Comparison of ENCODE assay signal across 22 mouse cellular contexts in the genomic region with DNA sequence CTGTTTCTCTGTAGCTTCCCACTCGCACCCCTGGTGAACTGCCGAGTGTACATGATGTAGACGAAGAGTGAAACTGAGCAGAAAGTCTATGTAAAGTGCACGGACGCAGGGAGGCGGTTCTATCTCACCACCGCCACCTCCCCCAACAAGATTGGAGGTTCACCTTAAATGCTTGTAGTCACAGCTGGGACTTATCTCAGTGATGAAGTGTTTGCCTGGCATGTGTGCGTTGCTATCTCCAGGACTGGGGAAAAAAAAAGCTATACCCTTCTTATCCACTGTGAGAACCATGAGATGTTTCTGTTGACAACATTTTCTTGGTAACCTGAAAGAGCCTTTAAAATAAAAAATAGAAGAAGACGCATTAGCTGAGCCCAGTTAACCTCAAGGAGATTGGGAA. TPM values are rescaled to one million over a fixed set of nuclear protein-coding genes. Genes with fewer than 3 reads are reported as not detected.
A peak's percentile ranks its signal among the peaks of the same experiment; 100 is the strongest.
DNase-seq lines count a peak whose midpoint lies in the region; ATAC-seq and TF ChIP-seq lines count a peak whose summit lies in the region.
"Had no signal": no experiment of that assay in that cellular context is flagged by ENCODE, and none has a peak within 500 bp of the region (broad histone marks: within the 10 kb centered on the region; RNA-seq: fewer than 3 reads in every experiment).

No protein-coding gene starts in this region.

- no peaks in the 10 kb centered on the region for H3K36me3 ChIP-seq in heart, embryonic 13.5 days
- H3K36me3 ChIP-seq in heart, adult 2 months (ENCODE audit: control insufficient read depth, insufficient read depth, low read length), result no peaks in the 10 kb centered on the region
- no peaks in the 10 kb centered on the region for H3K36me3 ChIP-seq in liver, embryonic 13.5 days
- H3K36me3 ChIP-seq in stomach, postnatal 0 days (ENCODE audit: control insufficient read depth, insufficient read depth, low read length), result no peaks in the 10 kb centered on the region
- H3K36me3 ChIP-seq in intestine, embryonic 15.5 days, result no peaks in the 10 kb centered on the region
- H3K36me3 ChIP-seq: forebrain, embryonic 12.5 days had no signal

- DNase-seq in heart, adult 2 months, result no peak
- peak; percentile 61 for DNase-seq in c-Kit-positive CD71-positive TER-119-positive erythroid progenitor cells, embryonic 14.5 days (ENCODE audit: low spot score)
- DNase-seq in liver, embryonic 13.5 days, result peak; percentile 57
- DNase-seq in stomach, postnatal 0 days (ENCODE audit: low spot score), result peak; percentile 41
- no peak for DNase-seq in testis, postnatal 10 days (ENCODE audit: low spot score)
- DNase-seq: adrenal gland, postnatal 36 days; B cell, adult 2 months; cerebellum, adult 9-10 months; gastrocnemius, postnatal 36 days; left cerebral cortex, postnatal 4 days; lung, adult 18-20 months; lung, postnatal 36 days; midbrain, embryonic 14.5 days had no signal

- TF ChIP-seq POLR2A in heart, adult 2 months (IDR thresholded peaks at IDR 0.05; ENCODE audit: insufficient read depth, low read depth, low read length), result no peak

- H3K9me3 ChIP-seq in heart, embryonic 13.5 days, result no peaks in the 10 kb centered on the region
- H3K9me3 ChIP-seq in liver, embryonic 13.5 days (replicated peaks), result no peaks in the 10 kb centered on the region
- no peaks in the 10 kb centered on the region for H3K9me3 ChIP-seq in stomach, postnatal 0 days (ENCODE audit: control insufficient read depth, low read length)
- H3K9me3 ChIP-seq in intestine, embryonic 15.5 days, result no peaks in the 10 kb centered on the region
- H3K9me3 ChIP-seq: forebrain, embryonic 12.5 days had no signal

- no peak overlapping the region for H3K4me3 ChIP-seq in heart, embryonic 13.5 days
- no peak overlapping the region for H3K4me3 ChIP-seq in heart, adult 2 months
- H3K4me3 ChIP-seq in liver, embryonic 13.5 days (replicated peaks), result no peak overlapping the region
- no peak overlapping the region for H3K4me3 ChIP-seq in stomach, postnatal 0 days (ENCODE audit: low read depth, low read length)
- H3K4me3 ChIP-seq in intestine, embryonic 15.5 days (replicated peaks), result no peak overlapping the region
- H3K4me3 ChIP-seq: forebrain, embryonic 12.5 days; myocyte had no signal

- no peaks in the 10 kb centered on the region for H3K79me2 ChIP-seq in heart, adult 2 months (replicated peaks; ENCODE audit: control insufficient read depth, insufficient read depth, low read length)

- H3K27me3 ChIP-seq in heart, embryonic 13.5 days (replicated peaks), result no peaks in the 10 kb centered on the region
- H3K27me3 ChIP-seq in heart, adult 2 months (ENCODE audit: control insufficient read depth, insufficient read depth, low read length), result no peaks in the 10 kb centered on the region
- H3K27me3 ChIP-seq in liver, embryonic 13.5 days, result no peaks in the 10 kb centered on the region
- H3K27me3 ChIP-seq in stomach, postnatal 0 days (ENCODE audit: control insufficient read depth, insufficient read depth, low read length), result no peaks in the 10 kb centered on the region
- H3K27me3 ChIP-seq in intestine, embryonic 15.5 days (replicated peaks), result no peaks in the 10 kb centered on the region
- H3K27me3 ChIP-seq: forebrain, embryonic 12.5 days had no signal

- TF ChIP-seq CTCF in heart, adult 2 months (IDR thresholded peaks at IDR 0.05), result no peak
- TF ChIP-seq CTCF in stomach, postnatal 0 days (IDR thresholded peaks at IDR 0.05; ENCODE audit: low read depth), result no peak

- intact Hi-C loops in heart, adult 2 months (cut with DNase I), result no loop called here

- ATAC-seq in heart, embryonic 13.5 days (ENCODE audit: extremely low read depth, insufficient number of reproducible peaks, low FRiP score, low TSS enrichment), result no peak
- ATAC-seq in liver, embryonic 13.5 days (ENCODE audit: low read depth), result peak; percentile 75
- 0 out of 2 replicates have a peak, but pooled peaks have one; percentile 38 for ATAC-seq in stomach, postnatal 0 days (ENCODE audit: low FRiP score, low TSS enrichment)
- no peak for ATAC-seq in intestine, embryonic 15.5 days
- ATAC-seq: intestine, embryonic 16.5 days had no signal

- H3K27ac ChIP-seq in heart, embryonic 13.5 days (replicated peaks), result no peak overlapping the region
- H3K27ac ChIP-seq in heart, adult 2 months, result no peak overlapping the region
- H3K27ac ChIP-seq in liver, embryonic 13.5 days, result peak overlapping the region; percentile 85
- no peak overlapping the region for H3K27ac ChIP-seq in stomach, postnatal 0 days (replicated peaks)
- no peak overlapping the region for H3K27ac ChIP-seq in intestine, embryonic 15.5 days
- H3K27ac ChIP-seq: forebrain, embryonic 12.5 days; hindbrain, embryonic 14.5 days had no signal

- TF ChIP-seq EP300 in heart, adult 2 months (IDR thresholded peaks at IDR 0.05; ENCODE audit: insufficient read depth, low read depth, low read length), result no peak
- TF ChIP-seq EP300 in stomach, postnatal 0 days (optimal IDR thresholded peaks at IDR 0.05), result no peak

- H3K4me2 ChIP-seq in heart, embryonic 13.5 days, result 0 out of 2 replicates have a peak overlapping the region, but pooled peaks have one; percentile 4
- H3K4me2 ChIP-seq in liver, embryonic 13.5 days, result peak overlapping the region; percentile 44
- no peak overlapping the region for H3K4me2 ChIP-seq in stomach, postnatal 0 days (replicated peaks; ENCODE audit: low read depth)
- no peak overlapping the region for H3K4me2 ChIP-seq in intestine, embryonic 15.5 days (replicated peaks)
- H3K4me2 ChIP-seq: forebrain, embryonic 12.5 days; hindbrain, embryonic 14.5 days had no signal

- WGBS in heart, embryonic 13.5 days, result 31% methylated on average over 9 of the region's 9 CpGs
- WGBS in heart, adult 2 months, result 67% methylated on average over 9 of the region's 9 CpGs
- WGBS in liver, embryonic 13.5 days (ENCODE audit: insufficient replicate concordance), result 34% methylated on average over 9 of the region's 9 CpGs
- WGBS in stomach, postnatal 0 days, result 51% methylated on average over 9 of the region's 9 CpGs
- WGBS in intestine, embryonic 15.5 days, result 63% methylated on average over 9 of the region's 9 CpGs

- H3K9ac ChIP-seq in heart, embryonic 13.5 days, result no peak overlapping the region
- H3K9ac ChIP-seq in heart, adult 2 months (ENCODE audit: low read depth, low read length), result no peak overlapping the region
- peak overlapping the region; percentile 49; the same call in 1 of the 2 replicates for H3K9ac ChIP-seq in liver, embryonic 13.5 days
- no peak overlapping the region for H3K9ac ChIP-seq in stomach, postnatal 0 days (ENCODE audit: low read length)
- no peak overlapping the region for H3K9ac ChIP-seq in intestine, embryonic 15.5 days
- H3K9ac ChIP-seq: forebrain, embryonic 12.5 days; hindbrain, embryonic 14.5 days had no signal

- peaks cover 11% of the 10 kb centered on the region; the same call in 1 of the 2 replicates for H3K4me1 ChIP-seq in heart, embryonic 13.5 days
- H3K4me1 ChIP-seq in heart, adult 2 months (ENCODE audit: control insufficient read depth, insufficient read depth, low read length), result no peaks in the 10 kb centered on the region
- peaks cover 64% of the 10 kb centered on the region for H3K4me1 ChIP-seq in liver, embryonic 13.5 days (replicated peaks)
- H3K4me1 ChIP-seq in stomach, postnatal 0 days (replicated peaks; ENCODE audit: control insufficient read depth, insufficient read depth), result no peaks in the 10 kb centered on the region
- no peaks in the 10 kb centered on the region for H3K4me1 ChIP-seq in intestine, embryonic 15.5 days (replicated peaks)
- H3K4me1 ChIP-seq: forebrain, embryonic 12.5 days had no signal

RNA-seq across cellular contexts. Expression of a gene that starts 8.1 kb away (rescaled TPM):
- 44.2 and 46.0 TPM in 2 replicates for polyA plus RNA-seq in heart, embryonic 13.5 days (2015; fragmentation: Nextera tagmentation; extraction: Ambion mirVana)
- total RNA-seq in heart, adult 2 months (2021), result 10 to 100 TPM; 25.9 to 28.6 TPM
- 19.8 and 31.4 TPM in 2 replicates for polyA plus RNA-seq in heart, adult 2 months (2012; rRNA removed)
- polyA plus RNA-seq in liver, embryonic 13.5 days (2015; fragmentation: Nextera tagmentation; extraction: Ambion mirVana), result 33.4 and 39.7 TPM in 2 replicates
- 25.0 and 27.2 TPM in 2 replicates for polyA plus RNA-seq in stomach, postnatal 0 days (2015; fragmentation: Nextera tagmentation; extraction: Ambion mirVana)
- 67.3 and 68.7 TPM in 2 replicates for polyA plus RNA-seq in intestine, embryonic 15.5 days (2015; fragmentation: Nextera tagmentation; extraction: Ambion mirVana)

RNA-seq across cellular contexts. Expression of a gene that starts 18.7 kb away (rescaled TPM):
- 6.3 and 7.7 TPM in 2 replicates for polyA plus RNA-seq in heart, embryonic 13.5 days (2015; fragmentation: Nextera tagmentation; extraction: Ambion mirVana)
- total RNA-seq in heart, adult 2 months (2021), result 1 to 10 TPM; 8.6 to 10.0 TPM
- polyA plus RNA-seq in heart, adult 2 months (2012; rRNA removed), result 9.1 and 19.0 TPM in 2 replicates
- 58.0 and 64.5 TPM in 2 replicates for polyA plus RNA-seq in liver, embryonic 13.5 days (2015; fragmentation: Nextera tagmentation; extraction: Ambion mirVana)
- polyA plus RNA-seq in stomach, postnatal 0 days (2015; fragmentation: Nextera tagmentation; extraction: Ambion mirVana), result 5.7 and 6.7 TPM in 2 replicates
- polyA plus RNA-seq in intestine, embryonic 15.5 days (2015; fragmentation: Nextera tagmentation; extraction: Ambion mirVana), result 9.6 and 10.7 TPM in 2 replicates

RNA-seq across cellular contexts. Expression of a gene that starts 56.8 kb away (rescaled TPM):
- polyA plus RNA-seq in heart, embryonic 13.5 days (2015; fragmentation: Nextera tagmentation; extraction: Ambion mirVana), result not detected in 2 replicates
- total RNA-seq in heart, adult 2 months (2021), result not detected
- polyA plus RNA-seq in heart, adult 2 months (2012; rRNA removed), result 0.12 TPM in 1 of 2 replicates, not detected in the other
- not detected in 2 replicates for polyA plus RNA-seq in liver, embryonic 13.5 days (2015; fragmentation: Nextera tagmentation; extraction: Ambion mirVana)
- 0.25 and 0.29 TPM in 2 replicates for polyA plus RNA-seq in stomach, postnatal 0 days (2015; fragmentation: Nextera tagmentation; extraction: Ambion mirVana)
- polyA plus RNA-seq in intestine, embryonic 15.5 days (2015; fragmentation: Nextera tagmentation; extraction: Ambion mirVana), result not detected in 2 replicates
- total RNA-seq: adrenal gland, postnatal 36 days; gastrocnemius, postnatal 36 days; left cerebral cortex, adult 18-20 months; left cerebral cortex, postnatal 4 days had no signal
- polyA plus RNA-seq: embryonic facial prominence, embryonic 14.5 days; heart, postnatal 0 days; hindbrain, embryonic 14.5 days; intestine, embryonic 16.5 days; midbrain, embryonic 14.5 days had no signal

Comparison
In these comparisons a context has a peak if more than half of its experiments do, and no peak if none do; other contexts are left out.
1. ATAC-seq: peak in liver, embryonic 13.5 days (single experiment) and stomach, postnatal 0 days (single experiment); none in heart, embryonic 13.5 days (single experiment) and intestine, embryonic 15.5 days (single experiment).
2. H3K4me2 ChIP-seq: peak in heart, embryonic 13.5 days (single experiment) and liver, embryonic 13.5 days (single experiment); none in stomach, postnatal 0 days (single experiment) and intestine, embryonic 15.5 days (single experiment).
3. DNase-seq: peak in c-Kit-positive CD71-positive TER-119-positive erythroid progenitor cells, embryonic 14.5 days (single experiment), liver, embryonic 13.5 days (single experiment) and stomach, postnatal 0 days (single experiment); none in heart, adult 2 months (0 of 2) and testis, postnatal 10 days (single experiment).